Mouse (Mus musculus) heart, embryonic 15.5 days (tissue): ENCODE results near the gene Lif. TPM values are rescaled to one million over a fixed set of nuclear protein-coding genes. Genes with fewer than 3 reads are reported as not detected.

Experiments
- ATAC-seq: fragments of 200-750 bp; cut with Nextera tagmentation; replicated peaks from 2 replicates; pipeline ENCODE4 v1.8.0; 2017; ENCODE audit warnings: low read depth, moderate TSS enrichment; ENCODE audit not compliant: insufficient number of reproducible peaks, insufficient read depth, low FRiP score
- H3K27ac ChIP-seq: fragments of 300-500 bp; sonication (generic); 2 replicates; pipeline ENCODE4 v1.5.1; 2015; ENCODE audit warnings: mild to moderate bottlenecking, inconsistent platforms
- H3K27me3 ChIP-seq: fragments of 300-500 bp; sonication (generic); 2 replicates; pipeline ENCODE4 v1.6.1; 2015; ENCODE audit warnings: inconsistent platforms
- H3K36me3 ChIP-seq: fragments of 300-500 bp; sonication (generic); 2 replicates; pipeline ENCODE4 v1.6.1; 2015; ENCODE audit warnings: mild to moderate bottlenecking, inconsistent platforms
- H3K4me1 ChIP-seq: fragments of 300-500 bp; sonication (generic); replicated peaks from 2 replicates; pipeline ENCODE4 v1.6.1; 2015; ENCODE audit warnings: inconsistent platforms
- H3K4me2 ChIP-seq: fragments of 300-500 bp; sonication (generic); 2 replicates; pipeline ENCODE4 v1.6.1; 2015; ENCODE audit warnings: inconsistent platforms, mild to moderate bottlenecking, moderate library complexity
- H3K4me3 ChIP-seq: fragments of 300-500 bp; sonication (generic); 2 replicates; pipeline ENCODE4 v1.5.1; 2015; ENCODE audit warnings: mild to moderate bottlenecking, inconsistent platforms
- H3K9ac ChIP-seq: fragments of 300-500 bp; sonication (generic); 2 replicates; pipeline ENCODE4 v1.6.1; 2015; ENCODE audit warnings: mild to moderate bottlenecking, inconsistent platforms
- H3K9me3 ChIP-seq: fragments of 300-500 bp; sonication (generic); replicated peaks from 2 replicates; pipeline ENCODE4 v1.6.1; 2016; ENCODE audit warnings: inconsistent platforms
- WGBS: fragments of 180-500 bp; shearing (Covaris S2); methylation state at CpG from one replicate; pipeline ENCODE4 v1.1.7; 2015; ENCODE audit warnings: mixed read lengths; 5-methylcytosine and 5-hydroxymethylcytosine counted together
- polyA plus RNA-seq: library from polyadenylated mRNA; unstranded; fragments of >200 nt; fragmentation: Nextera tagmentation; extraction: Ambion mirVana; gene quantifications from 2 replicates; pipeline ENCODE4 v1.2.1, GENCODE M21; 2015

Lif gene
- polyA plus RNA-seq, 1 experiment from 2014 or later, result 0.23 TPM

DNA sequence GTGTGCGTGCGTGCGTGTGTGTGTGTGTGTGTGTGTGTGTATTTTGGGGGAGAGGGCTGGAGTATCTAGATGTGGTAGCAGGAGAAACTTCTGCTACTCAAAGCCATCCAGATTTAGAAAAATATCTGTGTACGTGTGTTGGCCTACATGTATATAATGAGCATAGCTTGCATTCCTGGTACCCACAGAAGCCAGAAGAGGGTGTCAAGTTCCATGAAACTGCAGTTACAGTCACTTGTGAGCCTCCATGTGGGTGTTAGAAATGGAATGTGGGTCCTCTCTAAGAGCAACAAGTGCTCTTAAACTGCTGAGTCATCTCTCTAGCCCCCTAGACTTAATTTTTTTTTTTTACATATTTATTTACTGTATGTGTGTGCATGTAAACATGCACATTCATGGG is 53.0 kb downstream of the Lif start:
- Histone ChIP-seq H3K27ac (no peak overlapping the region), H3K9me3 (no peaks in the 10 kb centered on the region), H3K36me3 (no peaks in the 10 kb centered on the region), H3K27me3 (0 out of 2 replicates have a peak, but pooled peaks cover 7% of the 10 kb centered on the region), H3K4me3 (no peak overlapping the region), H3K4me2 (no peak overlapping the region), H3K4me1 (peaks cover 21% of the 10 kb centered on the region), H3K9ac (no peak overlapping the region)
- no peak for ATAC-seq
- 80% methylated on average over 4 of the region's 4 CpGs for WGBS

GRCm38 (mm10) chr11:4312180-4312579 is 54.8 kb downstream of the Lif start:
- Histone ChIP-seq H3K27ac (no peak overlapping the region), H3K4me2 (no peak overlapping the region), H3K4me1 (peaks cover 21% of the 10 kb centered on the region), H3K4me3 (no peak overlapping the region), H3K9me3 (no peaks in the 10 kb centered on the region), H3K9ac (no peak overlapping the region), H3K27me3 (peaks cover 5% of the 10 kb centered on the region; the same call in 1 of the 2 replicates), H3K36me3 (no peaks in the 10 kb centered on the region)
- no peak for ATAC-seq
- 81% methylated on average over 4 of the region's 4 CpGs for WGBS

GRCm38 (mm10) chr11:4317287-4317686 is 59.9 kb downstream of the Lif start:
- Histone ChIP-seq H3K4me2 (no peak overlapping the region), H3K4me3 (no peak overlapping the region), H3K4me1 (peaks cover 7% of the 10 kb centered on the region), H3K27ac (no peak overlapping the region), H3K9me3 (no peaks in the 10 kb centered on the region), H3K9ac (no peak overlapping the region), H3K36me3 (no peaks in the 10 kb centered on the region), H3K27me3 (peaks cover 10% of the 10 kb centered on the region)
- WGBS, result 52% methylated on average over 5 of the region's 5 CpGs
- ATAC-seq, result no peak

- peaks cover 7% of the 10 kb centered on the region for H3K4me1 ChIP-seq
- H3K4me3 ChIP-seq, result no peak overlapping the region
- H3K36me3 ChIP-seq, result no peaks in the 10 kb centered on the region
- no peak overlapping the region for H3K9ac ChIP-seq
- ATAC-seq, result no peak
- H3K27ac ChIP-seq, result no peak overlapping the region
- H3K9me3 ChIP-seq, result no peaks in the 10 kb centered on the region
- WGBS, result 66% methylated on average over 3 of the region's 3 CpGs
- no peak overlapping the region for H3K4me2 ChIP-seq
- peaks cover 10% of the 10 kb centered on the region for H3K27me3 ChIP-seq
These were observed 60.7 kb downstream of the Lif start for GRCm38 (mm10) chr11:4318011-4318410.

DNA sequence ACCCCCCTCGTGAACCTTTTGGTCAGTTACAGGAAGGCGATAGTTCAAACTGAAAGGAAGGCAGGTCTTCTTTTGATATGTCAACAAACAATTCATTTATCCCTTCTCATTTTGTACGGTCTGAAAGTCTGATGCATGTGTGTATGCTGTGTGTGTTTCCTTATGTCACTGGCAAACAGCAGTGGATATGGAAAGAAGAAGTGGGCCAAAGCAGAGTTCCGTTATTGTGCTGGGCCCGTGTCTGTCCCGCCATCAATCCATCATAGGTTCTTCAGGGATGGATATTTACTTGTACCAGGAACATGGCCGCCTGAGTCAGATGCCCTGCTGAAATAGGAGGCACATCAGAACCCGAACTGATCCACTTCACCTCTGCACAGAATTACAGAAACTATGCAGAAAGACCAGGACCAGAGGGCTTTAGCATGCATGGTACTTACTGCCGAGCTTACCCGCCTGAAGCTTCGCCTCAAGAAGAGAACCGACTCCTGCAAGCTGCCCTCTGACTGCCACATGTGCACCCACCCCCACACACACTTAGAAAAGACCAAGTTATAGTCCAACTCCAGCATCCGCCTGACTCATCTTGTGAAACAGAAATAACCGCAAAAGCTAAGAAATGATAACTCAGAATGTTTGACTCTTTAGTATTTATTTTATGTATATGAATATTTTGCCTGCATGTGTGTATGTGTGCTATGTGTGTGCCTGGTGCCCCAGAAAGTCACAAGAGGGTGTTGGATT is 62.0 kb downstream of the Lif start:
- no peaks in the 10 kb centered on the region for H3K9me3 ChIP-seq
- H3K27me3 ChIP-seq, result peaks cover 10% of the 10 kb centered on the region
- H3K4me2 ChIP-seq, result no peak overlapping the region
- no peaks in the 10 kb centered on the region for H3K36me3 ChIP-seq
- no peak for ATAC-seq
- no peak overlapping the region for H3K4me3 ChIP-seq
- H3K9ac ChIP-seq, result no peak overlapping the region
- no peak overlapping the region for H3K27ac ChIP-seq
- H3K4me1 ChIP-seq, result peaks cover under 1% of the 10 kb centered on the region; the same call in 1 of the 2 replicates
- WGBS, result 84% methylated on average over 14 of the region's 14 CpGs

GRCm38 (mm10) chr11:4320876-4321275 is 63.5 kb downstream of the Lif start:
- no peak overlapping the region for H3K27ac ChIP-seq
- H3K4me2 ChIP-seq, result no peak overlapping the region
- no peaks in the 10 kb centered on the region for H3K9me3 ChIP-seq
- no peaks in the 10 kb centered on the region for H3K4me1 ChIP-seq
- WGBS, result 48% methylated on average over 4 of the region's 4 CpGs
- H3K4me3 ChIP-seq, result no peak overlapping the region
- no peak overlapping the region for H3K9ac ChIP-seq
- no peaks in the 10 kb centered on the region for H3K36me3 ChIP-seq
- peaks cover 6% of the 10 kb centered on the region for H3K27me3 ChIP-seq
- ATAC-seq, result no peak

Other genes starting within 250 kb of the Lif start
- 0.50 and 0.79 TPM in 2 replicates for gene Sec14l4, start 226.1 kb upstream of the Lif start, polyA plus RNA-seq
- gene Sec14l3, start 192.7 kb upstream of the Lif start, polyA plus RNA-seq, result 0.72 and 0.93 TPM in 2 replicates
- gene Mtfp1, start 162.1 kb upstream of the Lif start, polyA plus RNA-seq, result 32.1 and 32.8 TPM in 2 replicates
- gene Sec14l2, start 134.1 kb upstream of the Lif start, polyA plus RNA-seq, result 0.78 and 1.5 TPM in 2 replicates
- 16.1 and 21.1 TPM in 2 replicates for gene Rnf215, start 122.4 kb upstream of the Lif start, polyA plus RNA-seq
- 4.4 and 5.5 TPM in 2 replicates for gene Ccdc157, start 97.3 kb upstream of the Lif start, polyA plus RNA-seq
- gene Sf3a1, start 97.2 kb upstream of the Lif start, polyA plus RNA-seq, result 27.0 and 32.8 TPM in 2 replicates
- gene Tbc1d10a, start 70.8 kb upstream of the Lif start, polyA plus RNA-seq, result 13.9 and 21.6 TPM in 2 replicates
- gene Castor1, start 39.3 kb upstream of the Lif start, polyA plus RNA-seq, result 6.7 and 13.3 TPM in 2 replicates
- gene Osm, start 21.1 kb upstream of the Lif start, polyA plus RNA-seq, result 0.09 and 0.33 TPM in 2 replicates
- gene Hormad2, start 183.5 kb downstream of the Lif start, polyA plus RNA-seq, result 0.06 and 0.32 TPM in 2 replicates